In genomic region chr16:51916337-51916736, GRCm38 (mm10) we compare ENCODE assay signal across 14 mouse cellular contexts.
DNase-seq lines count a peak whose midpoint lies in the region; ATAC-seq lines count a peak whose summit lies in the region.
"Had no signal": no experiment of that assay in that cellular context is flagged by ENCODE, and none has a peak within 500 bp of the region (broad histone marks: within the 10 kb centered on the region; RNA-seq: fewer than 3 reads in every experiment).

No protein-coding gene starts in this region.

- DNase-seq in heart, postnatal 4 days: no peak
- DNase-seq in neural tube, embryonic 10.5 days (ENCODE audit: extremely low spot score, low spot score): no peak
- no peak for DNase-seq in midbrain, embryonic 10.5 days (ENCODE audit: low spot score)
- no peak for DNase-seq in kidney, postnatal 14 days
- no peak for DNase-seq in cerebellum, postnatal 25 days
- DNase-seq: adrenal gland, postnatal 25 days; cerebellum, adult 9-11 months had no signal

- WGBS in heart, embryonic 12.5 days: 30% methylated on average over 5 of the region's 5 CpGs
- 44% methylated on average over 5 of the region's 5 CpGs for WGBS in neural tube, embryonic 14.5 days
- WGBS in midbrain, embryonic 10.5 days: 77% methylated on average over 5 of the region's 5 CpGs

- no peaks in the 10 kb centered on the region for H3K9me3 ChIP-seq in heart, embryonic 12.5 days (replicated peaks)
- no peaks in the 10 kb centered on the region for H3K9me3 ChIP-seq in neural tube, embryonic 14.5 days (ENCODE audit: control insufficient read depth, low read length)
- no peaks in the 10 kb centered on the region for H3K9me3 ChIP-seq in midbrain, embryonic 10.5 days (replicated peaks)
- H3K9me3 ChIP-seq: kidney, embryonic 15.5 days; limb, embryonic 12.5 days; liver, embryonic 15.5 days; stomach, embryonic 15.5 days had no signal

- H3K9ac ChIP-seq in heart, embryonic 12.5 days: no peak overlapping the region
- H3K9ac ChIP-seq in neural tube, embryonic 14.5 days (replicated peaks; ENCODE audit: low read depth, low read length): no peak overlapping the region
- H3K9ac ChIP-seq: kidney, embryonic 15.5 days; limb, embryonic 12.5 days; liver, embryonic 15.5 days; stomach, embryonic 15.5 days had no signal

- no peak overlapping the region for H3K27ac ChIP-seq in heart, embryonic 12.5 days (ENCODE audit: poor library complexity, severe bottlenecking)
- no peak overlapping the region for H3K27ac ChIP-seq in neural tube, embryonic 14.5 days (ENCODE audit: low read depth, low read length)
- peak overlapping the region; percentile 70 for H3K27ac ChIP-seq in midbrain, embryonic 10.5 days (replicated peaks)
- H3K27ac ChIP-seq: kidney, embryonic 15.5 days; left cerebral cortex, adult 2 months; limb, embryonic 12.5 days; liver, embryonic 15.5 days; stomach, embryonic 15.5 days had no signal

- H3K4me2 ChIP-seq in heart, embryonic 12.5 days: 0 out of 2 replicates have a peak overlapping the region, but pooled peaks have one; percentile 23
- no peak overlapping the region for H3K4me2 ChIP-seq in neural tube, embryonic 14.5 days (ENCODE audit: low read depth, low read length)
- H3K4me2 ChIP-seq: kidney, embryonic 15.5 days; limb, embryonic 12.5 days; liver, embryonic 15.5 days; stomach, embryonic 15.5 days had no signal

- no peaks in the 10 kb centered on the region for H3K36me3 ChIP-seq in heart, embryonic 12.5 days
- H3K36me3 ChIP-seq in neural tube, embryonic 14.5 days (ENCODE audit: control insufficient read depth, insufficient read depth, low read length): no peaks in the 10 kb centered on the region
- no peaks in the 10 kb centered on the region for H3K36me3 ChIP-seq in midbrain, embryonic 10.5 days
- H3K36me3 ChIP-seq: kidney, embryonic 15.5 days; limb, embryonic 12.5 days; liver, embryonic 15.5 days; stomach, embryonic 15.5 days had no signal

- no peaks in the 10 kb centered on the region; the same call in none of the 2 replicates for H3K4me1 ChIP-seq in heart, embryonic 12.5 days (replicated peaks)
- H3K4me1 ChIP-seq in neural tube, embryonic 14.5 days (ENCODE audit: control insufficient read depth, insufficient read depth, low read length): 0 out of 2 replicates have a peak, but pooled peaks cover 2% of the 10 kb centered on the region
- H3K4me1 ChIP-seq in midbrain, embryonic 10.5 days: peaks cover 25% of the 10 kb centered on the region
- H3K4me1 ChIP-seq: liver, embryonic 15.5 days had no signal

- H3K27me3 ChIP-seq in heart, embryonic 12.5 days (replicated peaks): no peaks in the 10 kb centered on the region
- H3K27me3 ChIP-seq in neural tube, embryonic 14.5 days (ENCODE audit: control insufficient read depth, insufficient read depth, low read length): no peaks in the 10 kb centered on the region
- no peaks in the 10 kb centered on the region for H3K27me3 ChIP-seq in midbrain, embryonic 10.5 days (ENCODE audit: low read depth, poor library complexity, severe bottlenecking)
- H3K27me3 ChIP-seq: kidney, embryonic 15.5 days; limb, embryonic 12.5 days; liver, embryonic 15.5 days; stomach, embryonic 15.5 days had no signal

- H3K4me3 ChIP-seq in heart, embryonic 12.5 days: no peak overlapping the region
- no peak overlapping the region for H3K4me3 ChIP-seq in neural tube, embryonic 14.5 days (ENCODE audit: low read depth, low read length)
- H3K4me3 ChIP-seq in midbrain, embryonic 10.5 days: no peak overlapping the region
- H3K4me3 ChIP-seq: kidney, embryonic 15.5 days; left cerebral cortex, adult 2 months; limb, embryonic 12.5 days; liver, embryonic 15.5 days; stomach, embryonic 15.5 days had no signal

- no peak for ATAC-seq in heart, embryonic 12.5 days (ENCODE audit: insufficient number of reproducible peaks, low FRiP score)
- 0 out of 2 replicates have a peak, but pooled peaks have one; percentile 56 for ATAC-seq in neural tube, embryonic 14.5 days (ENCODE audit: low read depth)
